Mouse (Mus musculus): Measurements from ENCODE around the gene Gm48552. TPM values are rescaled to one million over a fixed set of nuclear protein-coding genes. Genes with fewer than 3 reads are reported as not detected.
A peak's percentile ranks its signal among the peaks of the same experiment; 100 is the strongest.

Gm48552 gene
- total and polyA plus RNA-seq, 3 experiments, result 0.89 to 1.2 TPM; not detected in 1

- no peak overlapping the region for H3K9ac ChIP-seq (ENCODE audit: control insufficient read depth, low read depth, low read length, poor library complexity, severe bottlenecking)
- no peak overlapping the region for H3K27ac ChIP-seq (ENCODE audit: control insufficient read depth, low read depth, low read length)
- no peaks in the 10 kb centered on the region for H3K27me3 ChIP-seq (ENCODE audit: control insufficient read depth in 1 of 2, insufficient read depth in 2 of 2, low read length in 2 of 2)
- peaks cover 0 to 14% of the 10 kb centered on the region in 2 experiments; a peak in 2 of 4 replicates for H3K4me1 ChIP-seq (ENCODE audit: control insufficient read depth in 1 of 2, insufficient read depth in 2 of 2, low read length in 2 of 2)
- no peaks in the 10 kb centered on the region for H3K9me3 ChIP-seq (replicated peaks; ENCODE audit: insufficient read depth, low read length)
- peaks cover 0 to 3% of the 10 kb centered on the region in 2 experiments; a peak in 1 of 4 replicates for H3K36me3 ChIP-seq (ENCODE audit: control insufficient read depth in 1 of 2, insufficient read depth in 2 of 2, low read length in 2 of 2)
- peaks cover 7% of the 10 kb centered on the region for H3K79me2 ChIP-seq (ENCODE audit: control insufficient read depth, insufficient read depth, low read length, poor library complexity)
- no peak for DNase-seq (ENCODE audit: low read depth, low spot score)
- no peak overlapping the region for H3K4me3 ChIP-seq (ENCODE audit: control insufficient read depth in 1 of 2, insufficient read depth in 1 of 2, low read depth in 2 of 2, low read length in 2 of 2)
- TF ChIP-seq SIN3A (IDR thresholded peaks at IDR 0.05; ENCODE audit: low read length) (no peak), RAD21 (IDR thresholded peaks at IDR 0.05; ENCODE audit: low read depth, low read length) (no peak), ETS1 (IDR thresholded peaks at IDR 0.05; ENCODE audit: low read depth, low read length) (no peak)
Measured at GRCm38 (mm10) chr10:81428507-81428870, 39.7 kb downstream of the Gm48552 start.

- no peak for DNase-seq (ENCODE audit: low read depth, low spot score)
- H3K27me3 ChIP-seq (ENCODE audit: control insufficient read depth in 1 of 2, insufficient read depth in 2 of 2, low read length in 2 of 2), result no peaks in the 10 kb centered on the region
- no peak overlapping the region for H3K27ac ChIP-seq (ENCODE audit: control insufficient read depth, low read depth, low read length)
- TF ChIP-seq TBP (IDR thresholded peaks at IDR 0.05; ENCODE audit: low read depth, low read length), result no peak
- TF ChIP-seq E2F4 (IDR thresholded peaks at IDR 0.05; ENCODE audit: borderline replicate concordance, low read depth, low read length), result no peak
- no peak for TF ChIP-seq POLR2AphosphoS2 (IDR thresholded peaks at IDR 0.05; ENCODE audit: low read length)
- TF ChIP-seq HCFC1 (IDR thresholded peaks at IDR 0.05; ENCODE audit: low read depth, low read length), result no peak
- no peak for TF ChIP-seq CHD1 (IDR thresholded peaks at IDR 0.05; ENCODE audit: low read depth, low read length)
- TF ChIP-seq TAL1 (IDR thresholded peaks at IDR 0.05; ENCODE audit: low read length), result no peak
- TF ChIP-seq SMC3 (IDR thresholded peaks at IDR 0.05; ENCODE audit: low read depth, low read length), result no peak
- TF ChIP-seq ZC3H11A (IDR thresholded peaks at IDR 0.05; ENCODE audit: low read depth, low read length), result no peak
- no peak for TF ChIP-seq NELFE (IDR thresholded peaks at IDR 0.05; ENCODE audit: low read depth, low read length)
- TF ChIP-seq RCOR1 (IDR thresholded peaks at IDR 0.05; ENCODE audit: low read depth, low read length), result no peak
- no peak for TF ChIP-seq NRF1 (IDR thresholded peaks at IDR 0.05; ENCODE audit: insufficient read depth, low read depth, low read length, poor library complexity, severe bottlenecking)
- no peak for TF ChIP-seq GABPA (IDR thresholded peaks at IDR 0.05; ENCODE audit: low read depth, low read length)
- no peak for TF ChIP-seq BHLHE40 (IDR thresholded peaks at IDR 0.05; ENCODE audit: borderline replicate concordance, low read depth, low read length)
- H3K9ac ChIP-seq (ENCODE audit: control insufficient read depth, low read depth, low read length, poor library complexity, severe bottlenecking), result no peak overlapping the region
- peaks cover 0 to 17% of the 10 kb centered on the region in 2 experiments; a peak in 2 of 4 replicates for H3K4me1 ChIP-seq (ENCODE audit: control insufficient read depth in 1 of 2, insufficient read depth in 2 of 2, low read length in 2 of 2)
- peak overlapping the region; percentile 14 to 32; a peak in 2 of 4 replicates for H3K4me3 ChIP-seq (ENCODE audit: control insufficient read depth in 1 of 2, insufficient read depth in 1 of 2, low read depth in 2 of 2, low read length in 2 of 2)
- peaks cover 0 to 3% of the 10 kb centered on the region in 2 experiments; a peak in 1 of 4 replicates for H3K36me3 ChIP-seq (ENCODE audit: control insufficient read depth in 1 of 2, insufficient read depth in 2 of 2, low read length in 2 of 2)
- H3K79me2 ChIP-seq (ENCODE audit: control insufficient read depth, insufficient read depth, low read length, poor library complexity), result peaks cover 7% of the 10 kb centered on the region
- H3K9me3 ChIP-seq (replicated peaks; ENCODE audit: insufficient read depth, low read length), result no peaks in the 10 kb centered on the region
Measured at GRCm38 (mm10) chr10:81429092-81429491, 40.3 kb downstream of the Gm48552 start.
